Mouse (Mus musculus) CH12.LX (cell line): ENCODE measurements around the gene Smurf2. TPM values are rescaled to one million over a fixed set of nuclear protein-coding genes. Genes with fewer than 3 reads are reported as not detected.

Experiments used
- DNase-seq: peaks from one replicate; pipeline ENCODE4 v3.0.0-alpha.2; 2013; ENCODE audit errors: extremely low read depth
- H3K27ac ChIP-seq: 2 replicates; pipeline ENCODE4 v1.5.1; 2012; ENCODE audit warnings: low read depth, mild to moderate bottlenecking, control low read depth, moderate library complexity; ENCODE audit not compliant: insufficient read depth
- H3K27me3 ChIP-seq: replicated peaks from 2 replicates; pipeline ENCODE3; 2012; ENCODE audit warnings: inconsistent platforms
- H3K36me3 ChIP-seq, 2 experiments: replicated peaks in 1 of 2; 2 replicates each; pipeline versions ENCODE3 to v1.6.1; 2012; ENCODE audit warnings: inconsistent platforms in 1 of 2, low read length in 1 of 2, mild to moderate bottlenecking in 1 of 2, mixed read lengths in 1 of 2, moderate library complexity in 1 of 2; ENCODE audit not compliant: control insufficient read depth in 1 of 2, insufficient read depth in 1 of 2
- H3K4me1 ChIP-seq, 2 experiments: 2 replicates each; pipeline ENCODE4 v1.6.1; 2012; ENCODE audit warnings: inconsistent platforms in 1 of 2, moderate library complexity in 1 of 2; ENCODE audit not compliant: insufficient read depth in 2 of 2, control insufficient read depth in 1 of 2
- H3K4me2 ChIP-seq: 2 replicates; pipeline ENCODE4 v1.6.1; 2012; ENCODE audit warnings: low read depth, mild to moderate bottlenecking, control low read depth; ENCODE audit not compliant: poor library complexity, insufficient read depth, severe bottlenecking
- H3K4me3 ChIP-seq, 3 experiments: fragments of 150-350 bp in 1 of 3; sonication (generic) in 1 of 3; replicated peaks in 1 of 3; 2 replicates each; pipeline versions ENCODE3 to v1.5.1; 2011 to 2012; ENCODE audit warnings: low read depth in 2 of 3, low read length in 2 of 3, mild to moderate bottlenecking in 2 of 3, moderate library complexity in 2 of 3, control low read depth in 1 of 3, improper control_type of control experiment in 1 of 3, inconsistent platforms in 1 of 3, mixed read lengths in 1 of 3; ENCODE audit not compliant: poor library complexity in 1 of 3
- H3K79me2 ChIP-seq: replicated peaks from 2 replicates; pipeline ENCODE4 v1.6.1; 2012; ENCODE audit warnings: mild to moderate bottlenecking, moderate library complexity; ENCODE audit not compliant: control insufficient read depth, poor library complexity, insufficient read depth, severe bottlenecking; ENCODE audit errors: extremely low read depth
- H3K9ac ChIP-seq: 2 replicates; pipeline ENCODE4 v1.6.1; 2012; ENCODE audit warnings: low read depth, mild to moderate bottlenecking, control low read depth, moderate library complexity; ENCODE audit not compliant: insufficient read depth
- H3K9me3 ChIP-seq: replicated peaks from 2 replicates; pipeline ENCODE3; 2012; ENCODE audit warnings: low read length, inconsistent platforms, mixed read lengths
- CTCF ChIP-seq, 2 experiments: IDR thresholded peaks in 1 of 2; conservative IDR thresholded peaks in 1 of 2; 2 replicates each; pipeline ENCODE4 v1.5.1; 2011 to 2012; ENCODE audit warnings: low read depth in 2 of 2, low read length in 2 of 2, improper control_type of control experiment in 1 of 2, inconsistent platforms in 1 of 2, mild to moderate bottlenecking in 1 of 2, moderate library complexity in 1 of 2
- GABPA ChIP-seq: IDR thresholded peaks from 2 replicates; pipeline ENCODE4 v1.6.1; 2012; ENCODE audit warnings: low read depth, low read length, improper control_type of control experiment, inconsistent platforms; ENCODE audit not compliant: insufficient replicate concordance
- JUND ChIP-seq: conservative IDR thresholded peaks from 2 replicates; pipeline ENCODE4 v1.6.1; 2011; ENCODE audit warnings: low read depth, low read length, improper control_type of control experiment
- PAX5 ChIP-seq: IDR thresholded peaks from 2 replicates; pipeline ENCODE4 v1.6.1; 2012; ENCODE audit warnings: low read length, inconsistent platforms, mixed read lengths
- POLR2A ChIP-seq: IDR thresholded peaks from 2 replicates; pipeline ENCODE4 v1.6.1; 2011; ENCODE audit warnings: low read depth, mild to moderate bottlenecking, improper control_type of control experiment, low read length
- RAD21 ChIP-seq: IDR thresholded peaks from 2 replicates; pipeline ENCODE4 v1.6.1; 2011; ENCODE audit warnings: low read depth, mild to moderate bottlenecking, low read length, improper control_type of control experiment, moderate library complexity
- SMC3 ChIP-seq: IDR thresholded peaks from 2 replicates; pipeline ENCODE4 v1.6.1; 2011; ENCODE audit warnings: low read depth, low read length, improper control_type of control experiment
- TBP ChIP-seq: conservative IDR thresholded peaks from 2 replicates; pipeline ENCODE4 v1.6.1; 2011; ENCODE audit warnings: low read depth, low read length, improper control_type of control experiment
- ZKSCAN1 ChIP-seq: IDR thresholded peaks from 2 replicates; pipeline ENCODE4 v1.6.1; 2012; ENCODE audit warnings: low read depth, inconsistent platforms, low read length, improper control_type of control experiment, borderline replicate concordance
- ZNF384 ChIP-seq: IDR thresholded peaks from 2 replicates; pipeline ENCODE4 v1.6.1; 2012; ENCODE audit warnings: low read depth, low read length, improper control_type of control experiment, inconsistent platforms
- dilution Hi-C: fragments of 300-500 bp; cut with MboI; formaldehyde crosslinking; loops from 2 replicates; pipeline ENCODE4 v1.14.3; 2020; ENCODE audit warnings: low sequenced_read_pairs; ENCODE audit not compliant: extremely low pct_unique_long_range_greater_than_20kb, extremely low pct_ligation_motif_present
- in situ Hi-C: fragments of 300-500 bp; cut with MboI; formaldehyde crosslinking; loops from 3 replicates; pipeline ENCODE4 v1.14.3; 2019; ENCODE audit warnings: low sequenced_read_pairs, low pct_ligation_motif_present, low pct_unique_long_range_greater_than_20kb, mixed read lengths
- polyA plus RNA-seq: library from polyadenylated mRNA; unstranded; fragments of >175 nt; gene quantifications from 2 replicates; pipeline ENCODE4 v1.2.1, GENCODE M21; 2012; ENCODE audit warnings: low read depth; ENCODE audit not compliant: insufficient read length
- total RNA-seq, 2 experiments: library from RNA; depleted of rRNA; stranded (reverse); fragments of 300-350 nt in 1 of 2; fragments of >200 nt in 1 of 2; gene quantifications; 2 replicates each; pipeline ENCODE4 v1.2.3; 2012 to 2014

Gene Smurf2
- total and polyA plus RNA-seq, 3 experiments = 10.8 to 13.2 (median 11.3) TPM

GRCm38 (mm10) chr11:106802069-106802627 is 118.4 kb downstream of the Smurf2 start:
- no peak overlapping the region for H3K27ac ChIP-seq
- TF ChIP-seq JUND = no peak
- H3K27me3 ChIP-seq = no peaks in the 10 kb centered on the region
- H3K4me2 ChIP-seq = no peak overlapping the region
- in situ Hi-C loops = no loop called here
- H3K36me3 ChIP-seq = peaks cover 65 to 82% of the 10 kb centered on the region in 2 experiments
- H3K79me2 ChIP-seq = no peaks in the 10 kb centered on the region
- dilution Hi-C loops = no loop called here
- H3K4me3 ChIP-seq = no peak overlapping the region
- H3K9me3 ChIP-seq = peaks cover 6% of the 10 kb centered on the region
- H3K9ac ChIP-seq = no peak overlapping the region
- peaks cover 0 to 2% of the 10 kb centered on the region in 2 experiments; a peak in 2 of 4 replicates for H3K4me1 ChIP-seq
- no peak for DNase-seq

- H3K36me3 ChIP-seq = peaks cover 53 to 89% of the 10 kb centered on the region in 2 experiments
- peaks cover 6% of the 10 kb centered on the region for H3K9me3 ChIP-seq
- H3K27ac ChIP-seq = no peak overlapping the region
- no peak overlapping the region for H3K4me3 ChIP-seq
- H3K4me2 ChIP-seq = no peak overlapping the region
- no peaks in the 10 kb centered on the region for H3K27me3 ChIP-seq
- TF ChIP-seq JUND (no peak), GABPA (no peak), PAX5 (no peak)
- in situ Hi-C loops = no loop called here
- H3K4me1 ChIP-seq = peaks cover 0 to 13% of the 10 kb centered on the region in 2 experiments; a peak in 1 of 4 replicates
- H3K79me2 ChIP-seq = no peaks in the 10 kb centered on the region
- dilution Hi-C loops = no loop called here
- DNase-seq = no peak
- H3K9ac ChIP-seq = no peak overlapping the region
These were observed 124.8 kb downstream of the Smurf2 start for GRCm38 (mm10) chr11:106795679-106796078.

- Histone ChIP-seq H3K9ac (no peak overlapping the region), H3K9me3 (peaks cover 6% of the 10 kb centered on the region), H3K27me3 (no peaks in the 10 kb centered on the region), H3K36me3 (peaks cover 37 to 72% of the 10 kb centered on the region in 2 experiments), H3K4me3 (no peak overlapping the region), H3K4me1 (peaks cover 0 to 21% of the 10 kb centered on the region in 2 experiments; a peak in 1 of 4 replicates), H3K4me2 (no peak overlapping the region), H3K79me2 (peaks cover 6% of the 10 kb centered on the region), H3K27ac (no peak overlapping the region)
- dilution Hi-C loops = no loop called here
- TF ChIP-seq ZNF384 = no peak
- TF ChIP-seq TBP = no peak
- TF ChIP-seq ZKSCAN1 = no peak
- peak; percentile 61 for TF ChIP-seq SMC3
- no peak for TF ChIP-seq POLR2A
- peak; percentile 22 to 62; a peak in 2 of 4 replicates for TF ChIP-seq CTCF (conservative IDR thresholded peaks at IDR 0.05 in 1 of 2, IDR thresholded peaks at IDR 0.05 in 1 of 2; ENCODE audit: low read depth in 2 of 2, low read length in 2 of 2)
- peak; percentile 25 for TF ChIP-seq RAD21
- peak; percentile 42 for DNase-seq
- in situ Hi-C loops = no loop called here
These were observed 126.7 kb downstream of the Smurf2 start for GRCm38 (mm10) chr11:106793846-106794245.
